Mouse (Mus musculus) embryonic facial prominence, embryonic 14.5 days (tissue): ENCODE data around the gene Cth. TPM values are rescaled to one million over a fixed set of nuclear protein-coding genes. Genes with fewer than 3 reads are reported as not detected.
A peak's percentile ranks its signal among the peaks of the same experiment; 100 is the strongest.

ENCODE experiments used
- ATAC-seq: fragments of 200-750 bp; cut with Nextera tagmentation; 2 replicates; pipeline ENCODE4 v1.8.0; 2017; ENCODE audit warnings: low read depth, moderate number of reproducible peaks, moderate TSS enrichment
- DNase-seq: peaks from one replicate; pipeline ENCODE4 v3.0.0-alpha.2; 2015; ENCODE audit warnings: low spot score
- H3K27ac ChIP-seq: fragments of 300-500 bp; sonication (generic); replicated peaks from 2 replicates; pipeline ENCODE4 v1.5.1; 2014; ENCODE audit warnings: low read depth, mild to moderate bottlenecking, low read length, moderate library complexity
- H3K27me3 ChIP-seq: fragments of 300-500 bp; sonication (generic); replicated peaks from 2 replicates; pipeline ENCODE4 v1.6.1; 2014; ENCODE audit warnings: low read length; ENCODE audit not compliant: control insufficient read depth, insufficient read depth
- H3K36me3 ChIP-seq: fragments of 300-500 bp; sonication (generic); 2 replicates; pipeline ENCODE4 v1.6.1; 2014; ENCODE audit warnings: low read length, mixed read lengths; ENCODE audit not compliant: control insufficient read depth, insufficient read depth
- H3K4me1 ChIP-seq: fragments of 300-500 bp; sonication (generic); 2 replicates; pipeline ENCODE4 v1.6.1; 2014; ENCODE audit warnings: antibody characterized with exemption, low read length; ENCODE audit not compliant: control insufficient read depth, insufficient read depth
- H3K4me2 ChIP-seq: fragments of 300-500 bp; sonication (generic); 2 replicates; pipeline ENCODE4 v1.6.1; 2014; ENCODE audit warnings: low read depth, mild to moderate bottlenecking, low read length, moderate library complexity, mixed read lengths
- H3K4me3 ChIP-seq: fragments of 300-500 bp; sonication (generic); 2 replicates; pipeline ENCODE4 v1.5.1; 2014; ENCODE audit warnings: low read depth, mild to moderate bottlenecking, low read length
- H3K9ac ChIP-seq: fragments of 300-500 bp; sonication (generic); 2 replicates; pipeline ENCODE4 v1.6.1; 2014; ENCODE audit warnings: low read depth, mild to moderate bottlenecking, low read length, moderate library complexity, mixed read lengths
- H3K9me3 ChIP-seq: fragments of 300-500 bp; sonication (generic); 2 replicates; pipeline ENCODE4 v1.6.1; 2016; ENCODE audit warnings: low read length; ENCODE audit not compliant: control insufficient read depth
- WGBS: fragments of 180-500 bp; shearing (Covaris S2); extraction: QIAGEN DNeasy Blood & Tissue Kit; methylation state at CpG from one replicate; pipeline ENCODE4 v1.1.7; 2014; 5-methylcytosine and 5-hydroxymethylcytosine counted together
- polyA plus RNA-seq: library from polyadenylated mRNA; unstranded; fragments of >200 nt; fragmentation: Nextera tagmentation; extraction: Ambion mirVana; gene quantifications from 2 replicates; pipeline ENCODE4 v1.2.1, GENCODE M21; 2014

Gene Cth
- polyA plus RNA-seq, 1 experiment from 2014 or later: 10.4 TPM

GRCm38 (mm10) chr3:157899986-157900385 is 24.9 kb downstream of the Cth start:
- H3K4me2 ChIP-seq: no peak overlapping the region
- no peaks in the 10 kb centered on the region for H3K4me1 ChIP-seq
- no peaks in the 10 kb centered on the region for H3K9me3 ChIP-seq
- H3K27ac ChIP-seq: no peak overlapping the region
- no peak overlapping the region for H3K4me3 ChIP-seq
- DNase-seq: no peak
- H3K27me3 ChIP-seq: no peaks in the 10 kb centered on the region
- no peak for ATAC-seq
- 87% methylated on average over 1 of the region's 1 CpGs for WGBS
- peaks cover 7% of the 10 kb centered on the region; the same call in 1 of the 2 replicates for H3K36me3 ChIP-seq
- H3K9ac ChIP-seq: no peak overlapping the region

GRCm38 (mm10) chr3:157897645-157898044 is 27.2 kb downstream of the Cth start:
- Histone ChIP-seq H3K4me1 (no peaks in the 10 kb centered on the region), H3K4me3 (no peak overlapping the region), H3K4me2 (no peak overlapping the region), H3K27me3 (no peaks in the 10 kb centered on the region), H3K27ac (no peak overlapping the region), H3K9ac (no peak overlapping the region), H3K36me3 (no peaks in the 10 kb centered on the region), H3K9me3 (no peaks in the 10 kb centered on the region)
- DNase-seq (no peak), ATAC-seq (no peak)
- 84% methylated on average over 3 of the region's 3 CpGs for WGBS

DNA sequence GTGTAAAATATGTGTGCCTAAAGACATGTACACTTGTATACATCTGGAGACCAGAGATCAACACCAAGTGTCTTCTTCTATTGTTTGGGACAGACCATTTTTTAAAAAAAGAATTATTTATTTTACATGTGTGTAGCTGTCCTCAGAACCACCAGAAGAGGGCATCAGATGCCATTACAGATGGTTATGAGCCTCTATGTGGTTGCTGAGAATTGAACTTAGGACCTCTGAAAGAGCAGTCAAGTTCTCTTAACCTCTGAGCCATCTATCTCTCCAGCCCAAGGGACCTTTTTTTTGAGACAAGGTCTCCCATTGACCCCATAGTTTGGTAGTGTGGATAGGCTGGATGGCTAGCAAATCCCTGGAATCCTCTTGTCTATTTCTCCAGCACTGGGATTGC is 33.1 kb downstream of the Cth start:
- no peak for ATAC-seq
- no peaks in the 10 kb centered on the region for H3K27me3 ChIP-seq
- no peaks in the 10 kb centered on the region for H3K36me3 ChIP-seq
- no peaks in the 10 kb centered on the region for H3K9me3 ChIP-seq
- no peak overlapping the region for H3K4me3 ChIP-seq
- H3K4me1 ChIP-seq: no peaks in the 10 kb centered on the region
- H3K4me2 ChIP-seq: no peak overlapping the region
- H3K27ac ChIP-seq: no peak overlapping the region
- no peak for DNase-seq
- H3K9ac ChIP-seq: no peak overlapping the region

DNA sequence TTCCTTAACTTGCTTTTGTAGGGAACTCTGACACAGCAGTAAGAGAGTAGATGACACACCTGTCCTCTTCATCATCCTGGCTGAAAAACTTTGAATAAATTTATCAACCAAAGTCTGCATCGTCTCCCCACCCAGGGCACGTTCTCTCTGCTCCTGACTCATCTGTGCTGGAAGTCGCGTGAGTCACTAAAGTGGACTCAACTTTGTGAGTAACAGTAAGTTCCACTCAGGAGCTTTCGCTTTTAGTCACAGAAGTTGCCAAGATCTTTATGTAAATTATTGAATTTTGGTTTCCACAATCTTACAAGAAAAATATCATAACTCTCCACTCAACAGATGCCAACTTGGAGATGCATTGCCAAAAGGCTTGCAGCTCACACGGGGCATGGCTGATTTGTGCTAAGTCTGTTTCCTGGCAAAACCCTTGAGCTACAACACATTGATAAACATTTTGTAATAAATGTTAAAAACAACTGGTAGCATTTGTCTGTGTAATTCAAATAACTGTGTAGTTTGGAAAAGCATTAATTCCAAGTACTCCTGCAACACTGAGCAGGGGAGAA is 40.7 kb downstream of the Cth start:
- 88% methylated on average over 6 of the region's 6 CpGs for WGBS
- DNase-seq (no peak), ATAC-seq (no peak)
- no peak overlapping the region for H3K27ac ChIP-seq
- no peak overlapping the region for H3K9ac ChIP-seq
- H3K4me3 ChIP-seq: no peak overlapping the region
- no peaks in the 10 kb centered on the region for H3K36me3 ChIP-seq
- no peaks in the 10 kb centered on the region for H3K9me3 ChIP-seq
- no peak overlapping the region for H3K4me2 ChIP-seq
- no peaks in the 10 kb centered on the region for H3K4me1 ChIP-seq
- H3K27me3 ChIP-seq: no peaks in the 10 kb centered on the region

DNA sequence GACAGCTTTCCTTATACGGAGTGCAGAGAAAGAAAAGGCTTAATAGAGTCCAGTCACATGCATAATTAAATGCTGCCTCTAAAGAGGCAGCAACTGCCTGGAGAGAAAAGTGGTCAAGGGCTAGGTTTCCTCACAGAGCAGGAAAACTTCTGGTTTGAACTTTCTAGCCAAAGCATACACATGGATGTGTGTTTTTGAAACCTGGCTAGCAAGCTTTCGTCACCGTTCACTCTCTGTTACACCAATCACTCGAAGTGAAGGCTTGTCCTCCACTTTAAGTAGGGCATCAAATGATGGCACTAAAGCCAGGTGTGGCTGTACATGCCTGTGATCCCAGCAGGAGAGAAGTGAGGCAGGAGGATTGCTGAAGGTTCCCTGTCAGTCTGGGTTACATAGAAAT is 41.8 kb downstream of the Cth start:
- WGBS: 70% methylated on average over 4 of the region's 4 CpGs
- H3K9me3 ChIP-seq: no peaks in the 10 kb centered on the region
- no peaks in the 10 kb centered on the region for H3K36me3 ChIP-seq
- no peak overlapping the region for H3K9ac ChIP-seq
- H3K27ac ChIP-seq: no peak overlapping the region
- H3K4me2 ChIP-seq: no peak overlapping the region
- no peaks in the 10 kb centered on the region for H3K4me1 ChIP-seq
- DNase-seq (no peak), ATAC-seq (no peak)
- no peaks in the 10 kb centered on the region for H3K27me3 ChIP-seq
- H3K4me3 ChIP-seq: no peak overlapping the region

- Histone ChIP-seq H3K27me3 (no peaks in the 10 kb centered on the region), H3K36me3 (no peaks in the 10 kb centered on the region), H3K9ac (no peak overlapping the region), H3K4me1 (no peaks in the 10 kb centered on the region), H3K4me2 (no peak overlapping the region), H3K4me3 (no peak overlapping the region), H3K27ac (no peak overlapping the region), H3K9me3 (no peaks in the 10 kb centered on the region)
- ATAC-seq: no peak
- 91% methylated on average over 3 of the region's 3 CpGs for WGBS
- DNase-seq: no peak
Measured at GRCm38 (mm10) chr3:157881992-157882391, 42.9 kb downstream of the Cth start.

- H3K36me3 ChIP-seq: no peaks in the 10 kb centered on the region
- H3K27me3 ChIP-seq: no peaks in the 10 kb centered on the region
- no peak overlapping the region for H3K4me2 ChIP-seq
- H3K9ac ChIP-seq: no peak overlapping the region
- H3K27ac ChIP-seq: no peak overlapping the region
- no peak for ATAC-seq
- no peak overlapping the region for H3K4me3 ChIP-seq
- no peaks in the 10 kb centered on the region for H3K4me1 ChIP-seq
- WGBS: 84% methylated on average over 3 of the region's 3 CpGs
- DNase-seq: no peak
- no peaks in the 10 kb centered on the region for H3K9me3 ChIP-seq
Measured at GRCm38 (mm10) chr3:157880983-157881382, 43.9 kb downstream of the Cth start.

DNA sequence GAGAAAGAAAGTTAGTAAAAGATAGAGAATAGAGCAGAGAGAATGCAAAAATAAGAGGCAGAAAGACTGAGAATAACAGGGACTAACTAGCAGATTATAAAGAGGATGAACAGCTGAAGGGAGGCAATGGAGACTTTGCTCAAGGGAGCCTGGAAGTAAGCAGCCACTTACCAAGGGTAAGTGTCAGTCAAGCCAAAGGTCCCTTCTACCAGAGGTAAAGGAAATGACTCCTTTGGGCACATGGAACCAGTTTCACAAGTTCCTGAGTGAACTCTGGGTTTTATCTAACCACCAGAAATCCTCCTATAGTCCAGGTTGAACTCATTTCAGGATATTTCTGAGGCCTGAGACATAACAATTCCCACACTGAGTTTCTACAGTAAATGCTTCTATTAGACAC is 47.0 kb downstream of the Cth start:
- Histone ChIP-seq H3K4me3 (no peak overlapping the region), H3K27ac (no peak overlapping the region), H3K4me2 (no peak overlapping the region), H3K9me3 (no peaks in the 10 kb centered on the region), H3K9ac (no peak overlapping the region), H3K4me1 (no peaks in the 10 kb centered on the region), H3K27me3 (no peaks in the 10 kb centered on the region), H3K36me3 (no peaks in the 10 kb centered on the region)
- ATAC-seq (no peak), DNase-seq (no peak)

- no peak for ATAC-seq
- WGBS: 52% methylated on average over 11 of the region's 11 CpGs
- H3K9ac ChIP-seq: no peak overlapping the region
- no peaks in the 10 kb centered on the region for H3K9me3 ChIP-seq
- no peaks in the 10 kb centered on the region for H3K36me3 ChIP-seq
- H3K27me3 ChIP-seq: no peaks in the 10 kb centered on the region
- peak; percentile 84 for DNase-seq
- no peak overlapping the region for H3K4me2 ChIP-seq
- H3K4me3 ChIP-seq: no peak overlapping the region
- no peaks in the 10 kb centered on the region for H3K4me1 ChIP-seq
- no peak overlapping the region for H3K27ac ChIP-seq
Measured at GRCm38 (mm10) chr3:157876439-157877156, 48.3 kb downstream of the Cth start.
